Mouse (Mus musculus) NIH3T3 (cell line): ENCODE measurements at regions not wholly inside any gene's neighbourhood (a gene's known extent, or its start where the extent isn't known, plus 50 kb on each side); places are given as distances from the start of the nearest gene placed in this dataset.

Experiments
- DNase-seq: peaks from one replicate; pipeline ENCODE4 v3.0.0-alpha.2; 2012; ENCODE audit warnings: low read depth

DNA sequence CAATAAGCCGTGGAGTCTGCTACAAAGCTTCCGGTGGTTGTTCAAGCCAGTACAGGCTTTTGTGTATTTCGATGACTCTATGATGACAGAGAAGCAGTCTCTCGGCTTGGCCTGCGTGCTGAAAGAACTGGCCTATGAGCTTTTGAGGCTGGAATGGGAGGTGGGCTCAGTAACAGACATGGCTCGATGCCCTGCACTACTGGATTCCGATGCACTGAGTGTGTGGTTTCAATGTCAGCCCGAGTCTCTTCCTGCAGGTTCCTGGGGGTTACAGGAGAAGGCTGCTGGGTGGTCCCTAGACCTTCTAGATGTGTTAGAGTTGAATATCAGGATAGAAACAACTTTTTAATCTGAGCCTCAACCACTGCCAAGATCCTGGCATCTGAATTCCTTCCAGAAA is 53.2 kb downstream of the Gm815 start:
- peak; percentile 56 for DNase-seq

GRCm38 (mm10) chr19:26944006-26944405 is 58.3 kb downstream of the Gm815 start:
- DNase-seq: no peak

- no peak for DNase-seq
These were observed 60.9 kb downstream of the Gm815 start for GRCm38 (mm10) chr19:26946562-26946961.

DNA sequence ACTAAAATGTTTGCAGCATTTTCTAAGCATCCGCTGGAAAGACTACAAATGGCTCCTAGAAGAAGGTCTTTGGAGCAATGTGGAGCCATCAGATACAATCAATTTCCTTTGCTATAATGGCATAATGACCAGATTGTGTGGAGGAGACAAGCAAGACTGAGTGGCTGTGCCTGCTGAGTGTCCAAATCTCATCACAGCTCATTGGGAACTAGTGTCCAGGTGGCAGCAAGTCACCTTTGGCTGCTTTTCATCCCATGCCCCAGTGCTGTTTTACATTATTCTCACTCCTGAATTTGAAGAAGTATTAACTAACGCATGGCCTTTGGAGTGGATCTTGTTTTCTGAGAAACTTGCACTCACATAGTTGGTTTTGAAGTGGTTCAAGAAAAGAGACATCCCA is 62.8 kb downstream of the Gm815 start:
- DNase-seq: no peak

GRCm38 (mm10) chr19:26949153-26949552 is 63.5 kb downstream of the Gm815 start:
- no peak for DNase-seq

- peak; percentile 26 for DNase-seq
These were observed 67.7 kb downstream of the Gm815 start for GRCm38 (mm10) chr19:26953348-26953747.

GRCm38 (mm10) chr19:26966055-26966760 is 80.5 kb downstream of the Gm815 start:
- DNase-seq: no peak

- DNase-seq: peak; percentile 45
These were observed 87.4 kb downstream of the Gm815 start for GRCm38 (mm10) chr19:26973058-26973457.

DNA sequence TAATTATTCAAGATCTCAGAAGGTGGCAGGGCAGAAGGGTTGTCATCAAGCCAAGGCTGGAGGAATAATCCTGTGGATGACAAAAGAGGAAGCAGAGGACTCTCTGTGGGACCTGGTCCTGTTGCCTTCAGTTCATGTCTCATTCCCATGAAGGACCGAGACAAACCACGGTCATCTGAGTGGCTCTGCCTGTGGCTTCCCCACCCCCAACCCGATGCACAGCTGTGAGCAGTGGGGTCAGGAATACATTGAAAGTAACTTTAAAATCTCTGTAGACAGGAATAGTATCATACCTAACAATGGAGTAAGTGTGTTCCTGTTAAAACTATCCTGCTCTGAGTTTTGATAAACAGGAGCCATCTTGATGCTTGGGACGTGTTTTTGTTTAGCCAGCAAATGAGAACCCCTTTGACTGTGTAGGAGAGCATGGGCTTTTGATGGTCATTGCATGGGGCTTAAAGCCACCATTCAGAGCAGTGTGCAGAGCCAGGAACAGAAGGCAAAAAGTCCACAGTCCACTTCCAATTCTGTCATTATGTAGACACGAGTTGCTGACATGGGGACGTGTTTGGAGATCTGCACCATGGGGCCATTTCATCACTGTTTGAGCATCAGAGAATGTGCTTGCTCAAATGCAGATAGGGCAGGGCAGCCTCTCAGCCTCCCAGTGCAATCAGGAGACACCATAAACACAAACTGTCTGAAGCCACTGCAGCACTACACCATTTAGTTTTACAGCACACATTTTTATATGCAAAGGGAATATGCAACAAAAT is 88.3 kb downstream of the Gm815 start:
- no peak for DNase-seq

DNA sequence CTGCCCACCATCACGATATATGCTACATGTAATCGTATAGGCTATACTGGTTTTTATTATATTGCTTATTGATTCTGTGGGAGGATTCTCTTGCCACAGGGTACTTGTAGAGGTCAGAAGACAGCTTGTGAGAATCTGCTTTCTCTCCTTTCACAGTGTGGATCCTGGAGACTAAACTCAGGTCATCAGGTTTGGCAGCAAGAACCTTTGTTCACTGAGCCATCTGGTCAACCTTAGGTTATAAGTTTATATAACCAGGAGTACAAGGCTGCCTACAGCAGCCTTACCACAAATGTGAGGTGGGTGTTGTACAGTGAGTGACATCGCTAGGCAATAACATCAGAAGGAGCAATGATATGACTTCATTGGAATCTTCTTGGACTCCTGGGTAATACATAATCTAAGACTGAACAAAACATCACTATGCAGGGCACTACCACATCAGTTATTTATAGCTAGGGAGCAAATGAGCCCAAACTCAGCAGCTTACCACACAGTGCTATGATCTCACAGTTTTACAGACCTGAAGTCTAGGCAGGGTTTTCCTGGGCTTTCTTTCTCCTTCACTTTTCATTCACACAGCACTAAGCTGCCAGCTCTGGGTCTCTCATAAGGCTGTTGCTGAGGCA is 89.0 kb downstream of the Gm815 start:
- no peak for DNase-seq

GRCm38 (mm10) chr19:26976604-26977322 is 91.1 kb downstream of the Gm815 start:
- no peak for DNase-seq

DNA sequence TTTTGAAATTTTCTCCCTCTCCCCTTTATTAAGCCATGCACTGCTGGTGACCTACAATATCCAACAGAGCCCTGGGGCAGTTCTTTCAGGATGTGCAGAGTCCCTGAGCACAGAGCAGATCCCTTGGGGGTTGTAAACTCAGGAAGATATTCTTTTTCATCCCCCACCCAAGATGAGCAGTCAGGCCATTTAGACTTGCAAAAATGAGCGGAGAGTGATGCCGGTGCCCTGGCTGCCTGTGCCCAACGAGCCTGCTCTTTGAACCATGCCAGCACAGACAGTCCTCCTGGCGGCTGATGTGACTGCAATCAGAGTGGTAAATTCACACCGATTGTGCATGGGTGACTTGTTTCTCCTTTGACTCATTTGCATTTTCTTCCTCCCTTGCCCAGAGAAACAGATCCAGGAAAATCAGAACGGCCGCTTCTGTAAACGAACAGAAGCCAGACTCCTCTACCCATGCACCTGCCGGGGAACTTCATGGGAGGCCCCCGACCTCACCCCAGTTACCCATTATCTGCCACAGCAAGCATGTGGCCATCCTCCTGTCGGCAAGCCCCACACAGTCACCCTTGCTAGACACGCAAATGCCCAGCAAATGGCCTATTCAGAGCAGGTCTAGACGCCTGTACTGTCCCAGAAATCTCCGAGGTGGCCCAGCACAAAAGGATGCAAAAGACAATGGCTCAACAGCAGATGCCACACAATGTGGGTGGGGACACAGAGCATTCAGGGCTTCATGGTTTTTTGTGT is 92.4 kb downstream of the Gm815 start:
- no peak for DNase-seq

- DNase-seq: no peak
These were observed 92.9 kb downstream of the Gm815 start for GRCm38 (mm10) chr19:26978640-26979007.

- DNase-seq: no peak
These were observed 93.6 kb downstream of the Gm815 start for GRCm38 (mm10) chr19:26979322-26979721.

DNA sequence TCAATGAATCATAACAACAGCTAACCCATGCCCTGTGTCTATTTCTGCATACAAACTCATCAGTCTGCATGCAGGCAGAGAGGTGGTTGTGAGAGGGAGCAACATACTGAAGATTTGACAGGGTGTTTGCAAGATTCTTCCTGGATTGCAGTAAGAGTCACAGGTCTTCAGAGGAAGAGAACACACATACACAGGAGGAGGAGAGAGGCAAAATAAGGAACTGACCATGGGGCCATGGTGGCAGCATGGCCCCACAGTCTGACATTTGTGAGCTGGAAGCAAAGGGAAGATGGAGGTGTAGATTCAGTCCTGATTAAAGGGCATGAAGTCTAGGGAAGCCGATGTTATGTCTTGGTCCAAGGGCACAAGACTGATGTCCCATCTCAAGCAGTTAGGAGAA is 101.0 kb downstream of the Gm815 start:
- DNase-seq: no peak

DNA sequence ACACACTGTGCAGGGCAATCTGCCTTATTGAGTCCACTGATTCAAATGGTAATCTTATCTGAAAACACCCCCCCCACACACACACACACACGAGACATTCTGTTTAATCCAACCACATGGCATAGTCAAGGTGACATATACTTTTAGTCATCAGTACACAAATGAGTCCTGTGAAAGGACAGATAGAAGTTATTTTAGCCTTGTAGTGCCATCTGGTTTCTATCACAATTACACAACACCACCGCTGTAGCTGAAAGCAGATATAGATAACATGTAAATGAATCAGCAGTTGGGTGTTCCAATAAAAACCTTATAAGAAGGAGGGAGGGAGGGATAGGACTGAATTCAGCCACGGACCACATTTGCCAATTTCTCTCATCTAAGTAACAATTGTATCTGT is 101.5 kb downstream of the Gm815 start:
- DNase-seq: peak; percentile 80

DNA sequence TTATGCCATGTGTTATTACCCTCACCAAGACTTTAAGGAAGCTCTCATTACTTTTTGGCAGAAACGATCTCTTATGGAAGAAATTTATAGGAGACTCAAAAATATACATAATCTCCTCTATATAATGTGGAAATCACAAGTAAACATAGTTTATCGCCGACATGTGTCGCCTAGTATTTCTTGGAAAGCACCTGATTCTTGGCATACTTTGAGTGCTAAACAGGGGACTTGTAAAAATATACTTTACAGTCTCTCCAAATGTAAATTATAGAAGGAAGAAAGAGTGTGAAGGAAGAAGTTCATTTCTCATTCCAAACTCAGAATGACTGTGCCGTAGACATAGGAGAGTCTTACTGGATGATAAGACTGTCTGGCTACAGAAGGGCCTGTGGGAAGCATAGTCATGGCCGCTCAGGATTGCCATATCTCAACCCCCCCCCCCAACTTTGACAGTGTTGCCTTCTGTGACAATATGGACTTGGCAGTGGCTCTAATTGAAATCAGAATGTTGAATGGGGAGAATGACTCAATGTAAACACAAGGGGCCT is 102.3 kb downstream of the Gm815 start:
- peak; percentile 50 for DNase-seq

DNA sequence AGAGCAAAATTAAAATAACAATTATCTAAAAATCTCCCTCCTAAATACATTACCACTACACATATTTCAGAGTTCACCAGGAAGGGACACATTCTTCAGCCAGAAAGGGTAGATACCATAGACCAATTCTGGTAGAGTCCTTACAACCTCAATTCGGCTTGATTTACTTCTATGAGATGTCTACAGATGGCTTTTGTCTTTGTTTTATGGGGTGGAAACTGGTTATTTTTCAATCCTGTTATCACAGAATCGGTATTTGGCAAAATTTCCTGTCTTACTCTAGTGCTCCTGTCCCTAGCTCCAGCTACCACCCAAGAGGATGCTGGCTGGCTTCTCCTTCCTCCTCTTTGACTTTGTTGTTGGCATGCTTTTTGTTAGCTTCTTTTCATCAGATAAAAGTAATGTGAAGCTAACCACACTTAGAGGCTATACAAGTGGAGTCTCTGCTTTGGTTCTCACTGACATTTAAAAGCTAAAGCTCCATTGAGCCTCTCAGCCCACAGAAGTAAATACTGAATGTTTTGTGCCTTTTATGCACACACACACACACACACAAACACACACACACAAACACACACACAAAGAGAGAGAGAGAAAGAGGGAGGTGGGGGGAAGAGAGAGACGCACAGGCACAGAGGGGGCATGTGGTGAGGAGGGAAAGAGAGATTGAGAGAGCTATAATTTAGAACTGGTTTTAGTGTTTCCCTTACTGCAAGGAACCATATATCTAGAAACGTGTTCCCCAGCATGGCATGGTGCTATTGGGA is 109.1 kb downstream of the Gm815 start:
- no peak for DNase-seq

- DNase-seq: no peak
These were observed 113.9 kb downstream of the Gm815 start for GRCm38 (mm10) chr19:26999596-26999995.

DNA sequence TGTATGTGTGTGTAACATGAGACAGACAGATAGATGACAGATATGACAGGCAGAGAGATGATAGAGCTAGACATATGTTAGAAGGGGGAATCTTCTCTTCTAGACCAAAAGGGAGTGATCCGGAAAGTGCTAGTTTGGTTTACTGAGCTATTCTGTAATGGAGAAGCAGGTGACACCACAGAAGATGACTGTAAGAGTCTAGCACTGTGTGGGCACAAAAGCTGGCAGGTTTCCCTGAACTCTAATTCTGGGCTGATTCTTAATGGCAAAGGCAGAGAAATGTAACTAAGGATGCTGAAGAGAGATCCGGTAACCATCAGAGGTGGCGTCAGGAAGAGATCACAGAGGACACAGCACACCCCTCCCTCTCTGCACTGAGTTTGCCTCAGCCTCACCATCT is 136.2 kb downstream of the Gm815 start:
- no peak for DNase-seq

DNA sequence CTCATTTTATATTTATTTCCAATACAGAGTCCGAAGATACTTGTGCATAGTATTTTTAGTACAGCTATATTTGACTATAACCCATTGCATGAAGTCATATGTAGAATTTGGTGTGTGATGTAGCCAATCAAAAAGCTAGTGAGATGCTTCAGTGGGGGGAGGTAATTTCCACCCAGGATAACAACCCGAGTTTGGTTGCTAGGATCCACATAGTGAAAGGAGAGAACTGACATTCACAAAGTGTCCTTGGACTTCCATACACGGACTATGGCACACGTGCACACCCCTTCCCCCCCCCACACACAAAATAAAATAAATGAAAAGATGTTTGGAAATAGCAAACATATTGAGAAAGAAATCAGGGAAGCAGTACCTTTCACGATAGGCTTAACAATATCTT is 137.2 kb downstream of the Gm815 start:
- DNase-seq: no peak
